Mouse (Mus musculus) limb, embryonic 14.5 days (tissue): ENCODE results near the gene Frat2. TPM values are rescaled to one million over a fixed set of nuclear protein-coding genes. Genes with fewer than 3 reads are reported as not detected.

Source experiments
- ATAC-seq: fragments of 200-750 bp; cut with Nextera tagmentation; 2 replicates; pipeline ENCODE4 v1.8.0; 2017; ENCODE audit warnings: low read depth, moderate number of reproducible peaks, moderate TSS enrichment; ENCODE audit not compliant: low FRiP score
- DNase-seq: peaks from one replicate; pipeline ENCODE4 v3.0.0-alpha.2; 2015; ENCODE audit warnings: low spot score
- H3K27ac ChIP-seq: fragments of 300-500 bp; sonication (generic); replicated peaks from 2 replicates; pipeline ENCODE4 v1.5.1; 2014; ENCODE audit warnings: low read depth, mild to moderate bottlenecking, low read length, moderate library complexity, mixed read lengths
- H3K27me3 ChIP-seq: fragments of 300-500 bp; sonication (generic); 2 replicates; pipeline ENCODE4 v1.6.1; 2014; ENCODE audit warnings: low read length, mixed read lengths; ENCODE audit not compliant: control insufficient read depth, insufficient read depth
- H3K36me3 ChIP-seq: fragments of 300-500 bp; sonication (generic); 2 replicates; pipeline ENCODE4 v1.6.1; 2014; ENCODE audit warnings: mild to moderate bottlenecking, low read length, moderate library complexity, mixed read lengths; ENCODE audit not compliant: control insufficient read depth, insufficient read depth
- H3K4me1 ChIP-seq: fragments of 300-500 bp; sonication (generic); 2 replicates; pipeline ENCODE4 v1.6.1; 2014; ENCODE audit warnings: antibody characterized with exemption, low read length, mixed read lengths; ENCODE audit not compliant: control insufficient read depth, insufficient read depth
- H3K4me2 ChIP-seq: fragments of 300-500 bp; sonication (generic); replicated peaks from 2 replicates; pipeline ENCODE4 v1.6.1; 2014; ENCODE audit warnings: low read depth, mild to moderate bottlenecking, low read length, moderate library complexity; ENCODE audit not compliant: severe bottlenecking
- H3K4me3 ChIP-seq: fragments of 300-500 bp; sonication (generic); replicated peaks from 2 replicates; pipeline ENCODE4 v1.5.1; 2014; ENCODE audit warnings: low read length
- H3K9ac ChIP-seq: fragments of 300-500 bp; sonication (generic); 2 replicates; pipeline ENCODE4 v1.6.1; 2014; ENCODE audit warnings: mild to moderate bottlenecking, low read depth, low read length, moderate library complexity; ENCODE audit not compliant: severe bottlenecking
- H3K9me3 ChIP-seq: fragments of 300-500 bp; sonication (generic); 2 replicates; pipeline ENCODE4 v1.6.1; 2016; ENCODE audit warnings: low read length; ENCODE audit not compliant: control insufficient read depth
- POLR2A ChIP-seq: fragments of 200-500 bp; IDR thresholded peaks from 2 replicates; pipeline ENCODE4 v1.8.0; 2012; ENCODE audit warnings: inconsistent platforms, mild to moderate bottlenecking, moderate library complexity, borderline replicate concordance; ENCODE audit not compliant: insufficient read depth, insufficient read length; ENCODE audit errors: extremely low read depth
- WGBS: fragments of 180-500 bp; shearing (Covaris S2); extraction: QIAGEN DNeasy Blood & Tissue Kit; methylation state at CpG from one replicate; pipeline ENCODE4 v1.1.7; 2014; 5-methylcytosine and 5-hydroxymethylcytosine counted together
- polyA plus RNA-seq, 2 experiments: library from polyadenylated mRNA; depleted of rRNA in 1 of 2; stranded (reverse) in 1 of 2; unstranded in 1 of 2; fragments of >200 nt; fragmentation: Nextera tagmentation in 1 of 2; extraction: Ambion mirVana in 1 of 2; gene quantifications; 2 replicates each; pipeline versions ENCODE4 v1.2.1 to v1.2.3; 2012 to 2014

Frat2 gene
- polyA plus RNA-seq, 2 experiments = 1.9 to 3.6 TPM

GRCm38 (mm10) chr19:41817325-41817724 is 30.6 kb downstream of the Frat2 start:
- H3K4me1 ChIP-seq = peaks cover 6% of the 10 kb centered on the region; the same call in 1 of the 2 replicates
- H3K9ac ChIP-seq = no peak overlapping the region
- WGBS = 40% methylated on average over 10 of the region's 10 CpGs
- no peak overlapping the region for H3K4me3 ChIP-seq
- peak overlapping the region; percentile 63; the same call in 1 of the 2 replicates for H3K27ac ChIP-seq
- H3K36me3 ChIP-seq = no peaks in the 10 kb centered on the region
- no peaks in the 10 kb centered on the region for H3K9me3 ChIP-seq
- DNase-seq (no peak), ATAC-seq (peak; percentile 70; the same call in 1 of the 2 replicates)
- no peaks in the 10 kb centered on the region for H3K27me3 ChIP-seq
- no peak for TF ChIP-seq POLR2A
- 0 out of 2 replicates have a peak overlapping the region, but pooled peaks have one; percentile 9 for H3K4me2 ChIP-seq

- no peak overlapping the region for H3K4me3 ChIP-seq
- peaks cover 6% of the 10 kb centered on the region; the same call in 1 of the 2 replicates for H3K4me1 ChIP-seq
- H3K36me3 ChIP-seq = no peaks in the 10 kb centered on the region
- H3K9me3 ChIP-seq = no peaks in the 10 kb centered on the region
- no peak overlapping the region for H3K9ac ChIP-seq
- ATAC-seq (peak; percentile 75), DNase-seq (peak; percentile 41)
- H3K27me3 ChIP-seq = no peaks in the 10 kb centered on the region
- TF ChIP-seq POLR2A = no peak
- H3K4me2 ChIP-seq = 0 out of 2 replicates have a peak overlapping the region, but pooled peaks have one; percentile 9
- 39% methylated on average over 5 of the region's 5 CpGs for WGBS
- peak overlapping the region; percentile 63; the same call in 1 of the 2 replicates for H3K27ac ChIP-seq
These were observed 31.0 kb downstream of the Frat2 start for GRCm38 (mm10) chr19:41816915-41817314.

GRCm38 (mm10) chr19:41816410-41816809 is 31.5 kb downstream of the Frat2 start:
- H3K27me3 ChIP-seq = no peaks in the 10 kb centered on the region
- no peak overlapping the region for H3K4me3 ChIP-seq
- H3K4me1 ChIP-seq = peaks cover 6% of the 10 kb centered on the region; the same call in 1 of the 2 replicates
- H3K36me3 ChIP-seq = no peaks in the 10 kb centered on the region
- no peak overlapping the region for H3K27ac ChIP-seq
- no peak for TF ChIP-seq POLR2A
- H3K9me3 ChIP-seq = no peaks in the 10 kb centered on the region
- 56% methylated on average over 5 of the region's 5 CpGs for WGBS
- ATAC-seq (no peak), DNase-seq (no peak)
- H3K4me2 ChIP-seq = no peak overlapping the region
- no peak overlapping the region for H3K9ac ChIP-seq

- Histone ChIP-seq H3K9me3 (no peaks in the 10 kb centered on the region), H3K4me2 (no peak overlapping the region), H3K4me3 (no peak overlapping the region), H3K27ac (no peak overlapping the region), H3K4me1 (peaks cover 6% of the 10 kb centered on the region; the same call in 1 of the 2 replicates), H3K27me3 (no peaks in the 10 kb centered on the region), H3K9ac (no peak overlapping the region), H3K36me3 (no peaks in the 10 kb centered on the region)
- WGBS = 87% methylated on average over 4 of the region's 4 CpGs
- no peak for ATAC-seq
- TF ChIP-seq POLR2A = no peak
- DNase-seq = no peak
These were observed 34.6 kb downstream of the Frat2 start for GRCm38 (mm10) chr19:41813374-41813773.

- H3K4me2 ChIP-seq = no peak overlapping the region
- H3K27me3 ChIP-seq = no peaks in the 10 kb centered on the region
- H3K4me3 ChIP-seq = no peak overlapping the region
- no peak for DNase-seq
- no peak for ATAC-seq
- WGBS = 84% methylated on average over 10 of the region's 10 CpGs
- no peaks in the 10 kb centered on the region for H3K36me3 ChIP-seq
- no peak overlapping the region for H3K27ac ChIP-seq
- no peak overlapping the region for H3K9ac ChIP-seq
- H3K4me1 ChIP-seq = peaks cover 6% of the 10 kb centered on the region; the same call in 1 of the 2 replicates
- no peaks in the 10 kb centered on the region for H3K9me3 ChIP-seq
- no peak for TF ChIP-seq POLR2A
These were observed 35.4 kb downstream of the Frat2 start for GRCm38 (mm10) chr19:41812525-41812924.
